Mouse (Mus musculus) ES-Bruce4 (cell line): ENCODE measurements around the gene Zfp78. TPM values are rescaled to one million over a fixed set of nuclear protein-coding genes. Genes with fewer than 3 reads are reported as not detected.

Experiments
- H3K27ac ChIP-seq: 2 replicates; pipeline ENCODE4 v1.5.1; 2012; ENCODE audit warnings: low read length, inconsistent platforms; ENCODE audit not compliant: insufficient read depth
- H3K27me3 ChIP-seq: 2 replicates; pipeline ENCODE4 v1.6.1; 2012; ENCODE audit warnings: mild to moderate bottlenecking, low read length, inconsistent platforms; ENCODE audit not compliant: control insufficient read depth, poor library complexity, insufficient read depth, severe bottlenecking
- H3K36me3 ChIP-seq: 2 replicates; pipeline ENCODE4 v1.6.1; 2012; ENCODE audit warnings: inconsistent platforms, mild to moderate bottlenecking, low read length, moderate library complexity; ENCODE audit not compliant: control insufficient read depth, poor library complexity, insufficient read depth, severe bottlenecking
- H3K4me1 ChIP-seq: one replicate; pipeline ENCODE4 v1.8.1; 2011; ENCODE audit warnings: low read length; ENCODE audit not compliant: control insufficient read depth, insufficient read depth
- H3K4me3 ChIP-seq: 2 replicates; pipeline ENCODE4 v1.5.1; 2011; ENCODE audit warnings: low read depth, mild to moderate bottlenecking, low read length
- H3K9ac ChIP-seq: 2 replicates; pipeline ENCODE4 v1.6.1; 2012; ENCODE audit warnings: low read depth, mild to moderate bottlenecking, inconsistent platforms; ENCODE audit not compliant: poor library complexity, severe bottlenecking
- H3K9me3 ChIP-seq: replicated peaks from 2 replicates; pipeline ENCODE4 v1.6.1; 2012; ENCODE audit warnings: mild to moderate bottlenecking, low read length, inconsistent platforms; ENCODE audit not compliant: control insufficient read depth, poor library complexity, insufficient read depth, severe bottlenecking
- CTCF ChIP-seq: IDR thresholded peaks from one replicate; pipeline ENCODE4 v1.8.1; 2011; ENCODE audit warnings: low read depth, low read length
- EP300 ChIP-seq: IDR thresholded peaks from 2 replicates; pipeline ENCODE4 v1.6.1; 2011; ENCODE audit warnings: low read depth, low read length; ENCODE audit not compliant: insufficient read depth
- POLR2A ChIP-seq: IDR thresholded peaks from one replicate; pipeline ENCODE4 v1.8.1; 2011; ENCODE audit warnings: low read length; ENCODE audit not compliant: insufficient read depth
- polyA plus RNA-seq: library from polyadenylated mRNA; stranded (reverse); fragments of >200 nt; gene quantifications from 2 replicates; pipeline ENCODE4 v1.2.4, GENCODE M21; 2011; ENCODE audit warnings: low read depth; ENCODE audit not compliant: missing spikeins, insufficient read depth, insufficient read length

Zfp78 gene
- 0.59 and 1.2 TPM in 2 replicates for polyA plus RNA-seq

DNA sequence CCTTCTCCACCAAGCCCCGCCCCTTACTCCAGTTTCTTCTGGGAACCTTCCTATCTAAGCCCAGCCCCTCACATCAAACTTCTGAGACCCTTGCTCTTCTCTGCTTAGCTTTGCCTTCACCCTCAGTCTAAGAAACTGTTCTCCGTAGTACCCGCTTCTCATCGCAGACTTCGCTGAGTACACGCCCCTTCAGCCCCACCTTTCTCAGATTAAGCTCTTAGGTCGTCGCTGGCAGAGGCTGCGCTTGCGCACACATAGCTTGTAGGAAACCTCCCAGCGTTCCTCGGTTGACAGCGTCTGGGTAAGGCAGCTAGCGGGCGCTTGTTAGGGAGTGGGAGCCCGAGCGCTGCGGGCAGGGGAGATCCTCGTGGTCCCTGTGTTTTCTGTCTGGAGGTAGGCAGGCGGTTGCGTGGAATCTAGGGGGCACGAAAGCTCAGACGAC lies at the start of gene Zfp78:
TSS of gene Zfp78 (plus strand) at position 234 of the 442 bp plus-strand sequence.
- TF ChIP-seq POLR2A (no peak), CTCF (no peak), EP300 (no peak)
- H3K27me3 ChIP-seq, result no peaks in the 10 kb centered on the region
- peak within 1 kb of the TSS; percentile 50 for H3K9ac ChIP-seq
- peak within 1 kb of the TSS; percentile 83 for H3K4me3 ChIP-seq
- peak within 1 kb of the TSS; percentile 87 for H3K27ac ChIP-seq
- no peaks in the 10 kb centered on the region for H3K9me3 ChIP-seq
- peaks cover 2% of the 10 kb centered on the region for H3K4me1 ChIP-seq
- H3K36me3 ChIP-seq, result no peaks in the 10 kb centered on the region

DNA sequence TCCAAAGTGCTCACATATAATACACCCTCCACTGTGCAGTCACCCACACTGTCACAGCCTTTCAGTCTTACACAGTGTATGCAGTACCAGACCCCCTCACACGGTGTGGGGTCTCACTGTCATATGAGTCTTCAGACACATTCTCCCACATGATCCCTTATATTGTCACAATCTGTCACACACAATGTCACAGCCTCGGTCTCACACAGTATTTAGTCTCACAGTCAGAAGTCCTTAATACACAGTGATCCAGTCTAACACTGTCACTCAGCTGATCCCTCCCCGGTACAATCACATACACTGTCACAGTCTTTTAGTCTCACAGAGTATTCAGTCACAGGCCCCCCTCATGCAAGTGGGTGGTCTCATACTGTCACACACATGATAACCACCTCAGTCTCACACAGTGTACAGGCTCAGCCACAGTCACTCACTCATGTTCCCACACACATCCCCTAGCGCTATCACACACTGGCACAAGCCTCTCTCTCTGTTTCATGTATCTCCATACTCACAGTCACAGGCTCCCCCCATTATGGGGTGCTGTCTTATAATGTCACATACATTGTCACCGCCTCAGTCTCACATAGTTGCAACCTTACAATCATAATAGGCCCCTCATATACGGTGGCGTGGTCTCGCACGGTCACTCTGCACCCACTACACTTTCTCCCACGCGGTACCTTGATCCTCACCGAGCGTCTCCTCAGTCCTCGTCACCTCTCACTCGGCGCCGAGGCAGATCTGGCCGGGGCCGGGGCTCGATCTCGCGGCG lies 32.4 kb upstream of the Zfp78 start:
- Histone ChIP-seq H3K4me1 (no peaks in the 10 kb centered on the region), H3K4me3 (peak overlapping the region; percentile 78), H3K27ac (no peak overlapping the region), H3K9ac (peak overlapping the region; percentile 26), H3K36me3 (no peaks in the 10 kb centered on the region), H3K9me3 (no peaks in the 10 kb centered on the region), H3K27me3 (no peaks in the 10 kb centered on the region)
- TF ChIP-seq POLR2A (no peak), CTCF (no peak), EP300 (no peak)

DNA sequence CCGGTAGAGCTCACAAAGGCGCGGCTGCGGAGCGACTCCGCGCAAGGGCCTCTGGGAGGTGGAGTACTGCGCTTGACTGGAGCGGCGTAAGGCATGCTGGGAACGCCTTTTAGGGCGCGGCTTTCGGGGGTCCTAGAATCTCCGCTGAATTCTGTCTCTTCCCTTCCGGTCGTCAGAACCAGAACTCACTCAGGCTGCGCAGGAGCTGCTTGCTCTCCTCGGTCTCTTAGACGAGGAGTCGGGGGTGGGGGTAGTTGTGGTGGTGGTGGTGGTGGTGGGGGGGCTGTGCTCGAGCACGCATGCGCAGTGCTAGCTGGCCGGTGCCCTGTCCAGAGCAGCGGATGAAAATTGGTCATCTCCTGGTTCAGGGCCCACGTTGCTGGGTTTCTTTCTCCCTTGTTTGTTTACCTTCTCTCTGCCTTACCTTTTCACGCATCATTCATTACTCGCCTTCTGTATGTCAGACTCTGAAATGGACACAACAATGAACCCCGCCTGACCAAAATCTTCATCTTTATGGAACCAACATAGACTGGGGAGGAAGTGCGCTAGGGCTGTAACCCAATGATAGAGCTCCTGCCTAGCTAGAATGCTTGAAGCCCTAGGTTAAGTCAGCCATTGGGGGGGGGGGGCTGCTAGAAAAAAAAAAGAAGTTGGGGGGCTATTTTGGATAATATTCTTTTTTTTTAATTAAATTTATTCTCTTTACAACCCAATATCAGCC lies 31.7 kb upstream of the Zfp78 start, which contains the start of gene Zfp583:
TSS of gene Zfp583 (minus strand) at position 53 of the 724 bp plus-strand sequence.
- H3K9me3 ChIP-seq, result no peaks in the 10 kb centered on the region
- H3K9ac ChIP-seq, result peak within 1 kb of the TSS; percentile 26
- no peaks in the 10 kb centered on the region for H3K4me1 ChIP-seq
- TF ChIP-seq EP300 (no peak), POLR2A (no peak), CTCF (no peak)
- no peaks in the 10 kb centered on the region for H3K27me3 ChIP-seq
- H3K27ac ChIP-seq, result peak within 1 kb of the TSS; percentile 73
- peak within 1 kb of the TSS; percentile 78 for H3K4me3 ChIP-seq
- no peaks in the 10 kb centered on the region for H3K36me3 ChIP-seq

DNA sequence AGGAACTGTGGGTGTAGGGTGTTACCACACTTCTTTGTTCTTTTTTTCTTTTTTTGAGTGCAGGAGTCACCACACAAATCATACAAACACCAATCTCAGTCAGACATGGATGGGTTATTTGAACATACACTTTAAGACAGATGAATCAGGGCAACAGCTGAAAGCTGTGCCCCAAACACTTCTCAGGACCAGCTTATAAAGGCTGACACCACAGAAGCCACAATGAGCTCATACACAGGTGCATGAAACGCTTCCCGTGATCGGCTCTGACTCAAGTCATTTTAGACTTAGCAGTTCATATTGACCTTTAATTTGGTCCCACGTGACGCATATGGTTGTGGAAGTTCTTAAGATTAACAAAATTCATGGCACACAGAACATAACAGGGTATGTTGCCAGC lies 23.2 kb upstream of the Zfp78 start:
- Histone ChIP-seq H3K27me3 (no peaks in the 10 kb centered on the region), H3K27ac (no peak overlapping the region), H3K4me3 (no peak overlapping the region), H3K9me3 (no peaks in the 10 kb centered on the region), H3K36me3 (no peaks in the 10 kb centered on the region), H3K4me1 (no peaks in the 10 kb centered on the region), H3K9ac (no peak overlapping the region)
- TF ChIP-seq POLR2A (no peak), CTCF (no peak), EP300 (no peak)

DNA sequence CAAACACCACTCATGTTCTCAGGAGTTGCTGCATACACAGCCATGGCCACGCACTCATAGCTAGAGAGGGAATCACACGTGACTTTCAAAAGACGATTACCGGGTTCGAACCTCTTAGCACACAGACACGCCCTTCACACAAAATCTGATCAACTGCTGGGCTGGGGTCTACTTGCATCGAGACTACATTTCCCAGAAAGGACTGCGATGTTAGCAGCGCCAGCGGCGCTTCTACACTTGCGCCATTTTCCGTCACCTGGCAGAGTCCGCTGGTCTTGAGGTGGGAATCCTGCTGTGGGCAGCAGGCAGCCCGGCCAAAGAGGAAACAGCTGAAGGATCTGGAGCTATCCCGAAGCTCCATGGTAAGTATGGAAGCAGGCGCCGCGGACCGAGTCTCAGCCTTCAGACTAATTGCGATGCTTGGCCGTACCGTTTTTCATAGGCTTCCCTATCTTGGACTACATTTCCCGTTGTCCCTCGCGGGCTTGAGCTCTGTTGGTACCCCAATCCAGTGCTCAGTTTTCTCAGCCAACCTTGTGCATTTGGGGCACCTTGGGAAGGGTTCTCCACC lies 19.5 kb upstream of the Zfp78 start, which contains the start of gene Gm3854:
TSS of gene Gm3854 (plus strand) at position 259 of the 571 bp plus-strand sequence.
- Histone ChIP-seq H3K36me3 (no peaks in the 10 kb centered on the region), H3K27ac (no peak within 1 kb of the TSS)

More for the DNA sequence above, 19.5 kb upstream of the Zfp78 start, which contains the start of gene Gm3854:
- H3K9me3 ChIP-seq, result no peaks in the 10 kb centered on the region
- H3K4me1 ChIP-seq, result no peaks in the 10 kb centered on the region
- no peak for TF ChIP-seq POLR2A
- no peak for TF ChIP-seq EP300
- no peak for TF ChIP-seq CTCF
- H3K4me3 ChIP-seq, result peak within 1 kb of the TSS; percentile 90
- peak within 1 kb of the TSS; percentile 23; the same call in 1 of the 2 replicates for H3K9ac ChIP-seq
- H3K27me3 ChIP-seq, result no peaks in the 10 kb centered on the region
